Mouse (Mus musculus): ENCODE results near the gene Rp9.
A peak's percentile ranks its signal among the peaks of the same experiment; 100 is the strongest.
"Not testable (repeated sequence)": the region's sequence is repeated elsewhere in the genome, so short reads cannot be mapped to it uniquely, and the experiment has no call there.

Rp9 gene

GRCm38 (mm10) chr9:22417547-22417946 is 52.0 kb downstream of the Rp9 start:
- DNase-seq = no peak

GRCm38 (mm10) chr9:22416187-22416586 is 53.4 kb downstream of the Rp9 start:
- no peak for DNase-seq

- peak; percentile 98 for DNase-seq
These were observed 58.3 kb downstream of the Rp9 start, which contains the start of gene 9530077C05Rik for GRCm38 (mm10) chr9:22411002-22411857. TSS of gene 9530077C05Rik (plus strand) at chr9:22411513.

- DNase-seq = no peak
These were observed 60.0 kb downstream of the Rp9 start for GRCm38 (mm10) chr9:22409501-22409900.

GRCm38 (mm10) chr9:22408344-22408743 is 61.2 kb downstream of the Rp9 start:
- DNase-seq = not testable (repeated sequence)

- DNase-seq = not testable (repeated sequence)
These were observed 61.9 kb downstream of the Rp9 start for GRCm38 (mm10) chr9:22407633-22408032.

GRCm38 (mm10) chr9:22405414-22405813 is 64.1 kb downstream of the Rp9 start:
- DNase-seq = no peak

GRCm38 (mm10) chr9:22403501-22403900 is 66.0 kb downstream of the Rp9 start:
- not testable (repeated sequence) for DNase-seq

GRCm38 (mm10) chr9:22402976-22403375 is 66.6 kb downstream of the Rp9 start:
- no peak for DNase-seq

- no peak for DNase-seq
These were observed 67.5 kb downstream of the Rp9 start for GRCm38 (mm10) chr9:22402001-22402400.

GRCm38 (mm10) chr9:22399021-22399420 is 70.5 kb downstream of the Rp9 start:
- DNase-seq = no peak

- DNase-seq = no peak
These were observed 74.8 kb downstream of the Rp9 start for GRCm38 (mm10) chr9:22394725-22395124.

- no peak for DNase-seq
These were observed 79.2 kb downstream of the Rp9 start for GRCm38 (mm10) chr9:22390390-22390789.

- DNase-seq = no peak
These were observed 79.8 kb downstream of the Rp9 start for GRCm38 (mm10) chr9:22389736-22390245.

- peak; percentile 98 for DNase-seq
These were observed 80.5 kb downstream of the Rp9 start, which contains the start of gene Anln for GRCm38 (mm10) chr9:22389021-22389476. TSS of gene Anln (minus strand) at chr9:22389188.

- DNase-seq = no peak
These were observed 81.1 kb downstream of the Rp9 start for GRCm38 (mm10) chr9:22388401-22388980.

GRCm38 (mm10) chr9:22387901-22388300 is 81.6 kb downstream of the Rp9 start:
- DNase-seq = no peak

GRCm38 (mm10) chr9:22385890-22386289 is 83.7 kb downstream of the Rp9 start:
- DNase-seq = no peak

GRCm38 (mm10) chr9:22376086-22376485 is 93.5 kb downstream of the Rp9 start:
- no peak for DNase-seq

GRCm38 (mm10) chr9:22372760-22373159 is 96.8 kb downstream of the Rp9 start:
- DNase-seq = peak; percentile 51

GRCm38 (mm10) chr9:22368030-22368429 is 101.5 kb downstream of the Rp9 start:
- no peak for DNase-seq

GRCm38 (mm10) chr9:22366621-22367020 is 102.9 kb downstream of the Rp9 start:
- no peak for DNase-seq

- no peak for DNase-seq
These were observed 103.3 kb downstream of the Rp9 start for GRCm38 (mm10) chr9:22366221-22366620.

Data from thymus, postnatal 4 days (tissue).